In genomic region chr9:109098366-109098765, GRCm38 (mm10) we compare ENCODE assay signal across 9 mouse cellular contexts. TPM values are rescaled to one million over a fixed set of nuclear protein-coding genes. Genes with fewer than 3 reads are reported as not detected.
DNase-seq lines count a peak whose midpoint lies in the region; ATAC-seq and TF ChIP-seq lines count a peak whose summit lies in the region.
"Had no signal": no experiment of that assay in that cellular context is flagged by ENCODE, and none has a peak within 500 bp of the region (broad histone marks: within the 10 kb centered on the region; RNA-seq: fewer than 3 reads in every experiment).

No protein-coding gene starts in this region.

- H3K27ac ChIP-seq in heart, embryonic 14.5 days (replicated peaks in 1 of 2; ENCODE audit: control insufficient read depth in 1 of 2, insufficient read depth in 1 of 2, low read depth in 2 of 2, low read length in 2 of 2): peak overlapping the region; percentile 72 to 98
- H3K27ac ChIP-seq in embryonic facial prominence, embryonic 11.5 days (replicated peaks; ENCODE audit: low read depth, low read length): no peak overlapping the region
- H3K27ac ChIP-seq in hindbrain, embryonic 11.5 days (ENCODE audit: low read depth, low read length): no peak overlapping the region
- no peak overlapping the region for H3K27ac ChIP-seq in midbrain, embryonic 12.5 days (replicated peaks)
- no peak overlapping the region for H3K27ac ChIP-seq in thymus, adult 2 months (ENCODE audit: control insufficient read depth, insufficient read depth, low read length)

- peak overlapping the region; percentile 96 for H3K9ac ChIP-seq in heart, embryonic 14.5 days (ENCODE audit: low read length)
- H3K9ac ChIP-seq in embryonic facial prominence, embryonic 11.5 days (replicated peaks; ENCODE audit: low read length): no peak overlapping the region
- no peak overlapping the region; the same call in 1 of the 2 replicates for H3K9ac ChIP-seq in hindbrain, embryonic 11.5 days (ENCODE audit: low read depth, low read length)
- peak overlapping the region; percentile 96; the same call in 1 of the 2 replicates for H3K9ac ChIP-seq in midbrain, embryonic 12.5 days (replicated peaks)

- TF ChIP-seq POLR2A in thymus, adult 2 months (IDR thresholded peaks at IDR 0.05; ENCODE audit: control insufficient read depth, extremely low read depth, insufficient read depth, low read length, poor library complexity): no peak

- peak overlapping the region; percentile 90 for H3K4me2 ChIP-seq in heart, embryonic 14.5 days (ENCODE audit: low read length)
- peak overlapping the region; percentile 14; the same call in 1 of the 2 replicates for H3K4me2 ChIP-seq in embryonic facial prominence, embryonic 11.5 days (ENCODE audit: low read depth, low read length)
- H3K4me2 ChIP-seq in hindbrain, embryonic 11.5 days (replicated peaks; ENCODE audit: low read depth, low read length): peak overlapping the region; percentile 96
- H3K4me2 ChIP-seq in midbrain, embryonic 12.5 days (replicated peaks): peak overlapping the region; percentile 84

- DNase-seq in heart, adult 18-20 months: no peak
- DNase-seq in embryonic facial prominence, embryonic 11.5 days (ENCODE audit: low spot score): no peak
- DNase-seq in hindbrain, embryonic 11.5 days (ENCODE audit: low spot score): no peak
- DNase-seq in thymus, adult 2 months: no peak
- no peak for DNase-seq in spleen, adult 18-20 months
- no peak for DNase-seq in embryo, embryonic 10 days (ENCODE audit: low spot score)

- no peak for ATAC-seq in heart, embryonic 14.5 days (ENCODE audit: insufficient number of reproducible peaks, insufficient read depth, low FRiP score, low read depth)
- no peak for ATAC-seq in embryonic facial prominence, embryonic 11.5 days (replicated peaks; ENCODE audit: insufficient number of reproducible peaks, low FRiP score, low TSS enrichment, low read depth)
- ATAC-seq in hindbrain, embryonic 11.5 days (ENCODE audit: low FRiP score): no peak
- no peak for ATAC-seq in midbrain, embryonic 12.5 days (ENCODE audit: low FRiP score, low read depth)

- no peaks in the 10 kb centered on the region for H3K9me3 ChIP-seq in heart, embryonic 14.5 days (ENCODE audit: control insufficient read depth, low read length)
- no peaks in the 10 kb centered on the region for H3K9me3 ChIP-seq in embryonic facial prominence, embryonic 11.5 days (replicated peaks; ENCODE audit: control insufficient read depth, low read length)
- H3K9me3 ChIP-seq in hindbrain, embryonic 11.5 days (ENCODE audit: control insufficient read depth, low read length): no peaks in the 10 kb centered on the region
- H3K9me3 ChIP-seq in midbrain, embryonic 12.5 days: no peaks in the 10 kb centered on the region

- no peaks in the 10 kb centered on the region for H3K27me3 ChIP-seq in heart, embryonic 14.5 days (ENCODE audit: control insufficient read depth, insufficient read depth, low read length)
- no peaks in the 10 kb centered on the region for H3K27me3 ChIP-seq in embryonic facial prominence, embryonic 11.5 days (ENCODE audit: control insufficient read depth, insufficient read depth, low read length)
- no peaks in the 10 kb centered on the region for H3K27me3 ChIP-seq in hindbrain, embryonic 11.5 days (ENCODE audit: control insufficient read depth, insufficient read depth, low read length)
- no peaks in the 10 kb centered on the region for H3K27me3 ChIP-seq in midbrain, embryonic 12.5 days
- H3K27me3 ChIP-seq in thymus, adult 2 months (ENCODE audit: control insufficient read depth, insufficient read depth, low read length): no peaks in the 10 kb centered on the region

- WGBS in heart, embryonic 14.5 days: 73% methylated on average over 8 of the region's 8 CpGs
- WGBS in embryonic facial prominence, embryonic 11.5 days: 91% methylated on average over 8 of the region's 8 CpGs
- WGBS in hindbrain, embryonic 11.5 days: 92% methylated on average over 8 of the region's 8 CpGs
- WGBS in midbrain, embryonic 12.5 days: 88% methylated on average over 8 of the region's 8 CpGs
- 92% methylated on average over 8 of the region's 8 CpGs for WGBS in thymus, adult 2 months

- H3K4me3 ChIP-seq in heart, embryonic 14.5 days (ENCODE audit: control insufficient read depth in 1 of 2, insufficient read depth in 1 of 2, low read depth in 1 of 2, low read length in 2 of 2): peak overlapping the region in 1 of 2 experiments; percentile 17; a peak in 2 of 4 replicates
- H3K4me3 ChIP-seq in embryonic facial prominence, embryonic 11.5 days (ENCODE audit: low read depth, low read length): no peak overlapping the region
- no peak overlapping the region; the same call in none of the 2 replicates for H3K4me3 ChIP-seq in hindbrain, embryonic 11.5 days (ENCODE audit: low read depth, low read length)
- peak overlapping the region; percentile 77; the same call in 1 of the 2 replicates for H3K4me3 ChIP-seq in midbrain, embryonic 12.5 days
- no peak overlapping the region for H3K4me3 ChIP-seq in thymus, adult 2 months (ENCODE audit: control insufficient read depth, insufficient read depth, low read length)
- H3K4me3 ChIP-seq: erythroblast, embryonic 14.5 days had no signal

- TF ChIP-seq CTCF in thymus, adult 2 months (IDR thresholded peaks at IDR 0.05; ENCODE audit: borderline replicate concordance, control insufficient read depth, extremely low read depth, insufficient read depth, low read length, poor library complexity): no peak

- peaks cover 34% of the 10 kb centered on the region for H3K36me3 ChIP-seq in heart, embryonic 14.5 days (ENCODE audit: control insufficient read depth, insufficient read depth, low read length)
- H3K36me3 ChIP-seq in embryonic facial prominence, embryonic 11.5 days (replicated peaks; ENCODE audit: control insufficient read depth, insufficient read depth, low read depth, low read length): no peaks in the 10 kb centered on the region; the same call in 1 of the 2 replicates
- H3K36me3 ChIP-seq in hindbrain, embryonic 11.5 days (ENCODE audit: control insufficient read depth, insufficient read depth, low read length): peaks cover 2% of the 10 kb centered on the region; the same call in 1 of the 2 replicates
- H3K36me3 ChIP-seq in midbrain, embryonic 12.5 days: peaks cover 48% of the 10 kb centered on the region
- no peaks in the 10 kb centered on the region for H3K36me3 ChIP-seq in thymus, adult 2 months (ENCODE audit: control insufficient read depth, insufficient read depth, low read length)

- peaks cover 52 to 70% of the 10 kb centered on the region in 2 experiments for H3K4me1 ChIP-seq in heart, embryonic 14.5 days (ENCODE audit: control insufficient read depth in 2 of 2, insufficient read depth in 2 of 2, low read length in 2 of 2)
- peaks cover 2% of the 10 kb centered on the region for H3K4me1 ChIP-seq in embryonic facial prominence, embryonic 11.5 days (ENCODE audit: control insufficient read depth, insufficient read depth, low read length)
- H3K4me1 ChIP-seq in hindbrain, embryonic 11.5 days (replicated peaks; ENCODE audit: control insufficient read depth, insufficient read depth, low read length): peaks cover 20% of the 10 kb centered on the region
- peaks cover 51% of the 10 kb centered on the region for H3K4me1 ChIP-seq in midbrain, embryonic 12.5 days
- peaks cover 19% of the 10 kb centered on the region for H3K4me1 ChIP-seq in thymus, adult 2 months (replicated peaks; ENCODE audit: control insufficient read depth, insufficient read depth, low read length)

RNA-seq across cellular contexts. Expression of gene Plxnb1, which starts 3.2 kb away (rescaled TPM):
- polyA plus RNA-seq in heart, embryonic 14.5 days (2014; fragmentation: Nextera tagmentation; extraction: Ambion mirVana): 5.6 and 5.7 TPM in 2 replicates
- 10 to 100 TPM; 21.1 to 21.5 TPM for total RNA-seq in heart, adult 18-20 months (2021)
- polyA plus RNA-seq in embryonic facial prominence, embryonic 11.5 days (2014; fragmentation: Nextera tagmentation; extraction: Ambion mirVana): 9.6 and 10.1 TPM in 2 replicates
- 16.9 and 18.2 TPM in 2 replicates for polyA plus RNA-seq in hindbrain, embryonic 11.5 days (2014; fragmentation: Nextera tagmentation; extraction: Ambion mirVana)
- polyA plus RNA-seq in midbrain, embryonic 12.5 days (2016; fragmentation: Nextera tagmentation; extraction: Ambion mirVana): 43.7 and 49.7 TPM in 2 replicates
- 22.4 and 25.6 TPM in 2 replicates for polyA plus RNA-seq in thymus, adult 2 months (2012; rRNA removed)

RNA-seq across cellular contexts. Expression of gene Tma7, which starts 16.0 kb away (rescaled TPM):
- 611 and 670 TPM in 2 replicates for polyA plus RNA-seq in heart, embryonic 14.5 days (2014; fragmentation: Nextera tagmentation; extraction: Ambion mirVana)
- 100 to 1,000 TPM; 214 to 228 TPM for total RNA-seq in heart, adult 18-20 months (2021)
- 880 and 898 TPM in 2 replicates for polyA plus RNA-seq in embryonic facial prominence, embryonic 11.5 days (2014; fragmentation: Nextera tagmentation; extraction: Ambion mirVana)
- polyA plus RNA-seq in hindbrain, embryonic 11.5 days (2014; fragmentation: Nextera tagmentation; extraction: Ambion mirVana): 756 and 774 TPM in 2 replicates
- 729 and 743 TPM in 2 replicates for polyA plus RNA-seq in midbrain, embryonic 12.5 days (2016; fragmentation: Nextera tagmentation; extraction: Ambion mirVana)
- polyA plus RNA-seq in thymus, adult 2 months (2012; rRNA removed): 31.4 and 52.2 TPM in 2 replicates

RNA-seq across cellular contexts. Expression of gene Ccdc51, which starts 16.1 kb away (rescaled TPM):
- polyA plus RNA-seq in heart, embryonic 14.5 days (2014; fragmentation: Nextera tagmentation; extraction: Ambion mirVana): 13.9 and 14.0 TPM in 2 replicates
- 10 to 100 TPM; 11.4 to 14.3 TPM for total RNA-seq in heart, adult 18-20 months (2021)
- 13.3 and 15.3 TPM in 2 replicates for polyA plus RNA-seq in embryonic facial prominence, embryonic 11.5 days (2014; fragmentation: Nextera tagmentation; extraction: Ambion mirVana)
- 11.0 and 12.3 TPM in 2 replicates for polyA plus RNA-seq in hindbrain, embryonic 11.5 days (2014; fragmentation: Nextera tagmentation; extraction: Ambion mirVana)
- polyA plus RNA-seq in midbrain, embryonic 12.5 days (2016; fragmentation: Nextera tagmentation; extraction: Ambion mirVana): 12.9 and 15.7 TPM in 2 replicates
- 11.7 and 11.9 TPM in 2 replicates for polyA plus RNA-seq in thymus, adult 2 months (2012; rRNA removed)

RNA-seq across cellular contexts. Expression of gene Atrip, which starts 24.4 kb away (rescaled TPM):
- 17.5 and 19.9 TPM in 2 replicates for polyA plus RNA-seq in heart, embryonic 14.5 days (2014; fragmentation: Nextera tagmentation; extraction: Ambion mirVana)
- total RNA-seq in heart, adult 18-20 months (2021): 1 to 10 TPM; 8.1 to 9.8 TPM
- 26.3 and 27.2 TPM in 2 replicates for polyA plus RNA-seq in embryonic facial prominence, embryonic 11.5 days (2014; fragmentation: Nextera tagmentation; extraction: Ambion mirVana)
- 26.0 TPM in 2 replicates for polyA plus RNA-seq in hindbrain, embryonic 11.5 days (2014; fragmentation: Nextera tagmentation; extraction: Ambion mirVana)
- 31.3 and 32.0 TPM in 2 replicates for polyA plus RNA-seq in midbrain, embryonic 12.5 days (2016; fragmentation: Nextera tagmentation; extraction: Ambion mirVana)
- 37.9 and 39.9 TPM in 2 replicates for polyA plus RNA-seq in thymus, adult 2 months (2012; rRNA removed)

RNA-seq across cellular contexts. Expression of gene Trex1, which starts 38.8 kb away (rescaled TPM):
- polyA plus RNA-seq in heart, embryonic 14.5 days (2014; fragmentation: Nextera tagmentation; extraction: Ambion mirVana): 8.1 TPM in 2 replicates
- 10 to 100 TPM; 13.6 to 17.2 TPM for total RNA-seq in heart, adult 18-20 months (2021)
- 4.5 and 7.8 TPM in 2 replicates for polyA plus RNA-seq in embryonic facial prominence, embryonic 11.5 days (2014; fragmentation: Nextera tagmentation; extraction: Ambion mirVana)
- 7.5 and 9.7 TPM in 2 replicates for polyA plus RNA-seq in hindbrain, embryonic 11.5 days (2014; fragmentation: Nextera tagmentation; extraction: Ambion mirVana)
- 11.5 TPM in 2 replicates for polyA plus RNA-seq in midbrain, embryonic 12.5 days (2016; fragmentation: Nextera tagmentation; extraction: Ambion mirVana)
- polyA plus RNA-seq in thymus, adult 2 months (2012; rRNA removed): 210 and 228 TPM in 2 replicates

Comparison
In these comparisons a context has a peak if more than half of its experiments do, and no peak if none do; other contexts are left out.
1. H3K27ac ChIP-seq: peak in heart, embryonic 14.5 days (2 of 2); none in embryonic facial prominence, embryonic 11.5 days (single experiment), hindbrain, embryonic 11.5 days (single experiment), midbrain, embryonic 12.5 days (single experiment) and thymus, adult 2 months (single experiment).
2. H3K4me2 ChIP-seq: peak in every context shown above with its lines; median percentile 96 in hindbrain, embryonic 11.5 days; 90 in heart, embryonic 14.5 days; 84 in midbrain, embryonic 12.5 days; 14 in embryonic facial prominence, embryonic 11.5 days.
3. H3K9ac ChIP-seq: peak in heart, embryonic 14.5 days (single experiment) and midbrain, embryonic 12.5 days (single experiment); none in embryonic facial prominence, embryonic 11.5 days (single experiment) and hindbrain, embryonic 11.5 days (single experiment).
4. RNA of gene Tma7, which starts 16.0 kb away (polyA plus RNA-seq): 880 to 898 TPM in embryonic facial prominence, embryonic 11.5 days, 756 to 774 TPM in hindbrain, embryonic 11.5 days, 729 to 743 TPM in midbrain, embryonic 12.5 days and 611 to 670 TPM in heart, embryonic 14.5 days; 31.4 to 52.2 TPM in thymus, adult 2 months; every median in the first group is over 10 times any median in the second.